8 mouse cellular contexts compared by ENCODE assay signal in the genomic region with DNA sequence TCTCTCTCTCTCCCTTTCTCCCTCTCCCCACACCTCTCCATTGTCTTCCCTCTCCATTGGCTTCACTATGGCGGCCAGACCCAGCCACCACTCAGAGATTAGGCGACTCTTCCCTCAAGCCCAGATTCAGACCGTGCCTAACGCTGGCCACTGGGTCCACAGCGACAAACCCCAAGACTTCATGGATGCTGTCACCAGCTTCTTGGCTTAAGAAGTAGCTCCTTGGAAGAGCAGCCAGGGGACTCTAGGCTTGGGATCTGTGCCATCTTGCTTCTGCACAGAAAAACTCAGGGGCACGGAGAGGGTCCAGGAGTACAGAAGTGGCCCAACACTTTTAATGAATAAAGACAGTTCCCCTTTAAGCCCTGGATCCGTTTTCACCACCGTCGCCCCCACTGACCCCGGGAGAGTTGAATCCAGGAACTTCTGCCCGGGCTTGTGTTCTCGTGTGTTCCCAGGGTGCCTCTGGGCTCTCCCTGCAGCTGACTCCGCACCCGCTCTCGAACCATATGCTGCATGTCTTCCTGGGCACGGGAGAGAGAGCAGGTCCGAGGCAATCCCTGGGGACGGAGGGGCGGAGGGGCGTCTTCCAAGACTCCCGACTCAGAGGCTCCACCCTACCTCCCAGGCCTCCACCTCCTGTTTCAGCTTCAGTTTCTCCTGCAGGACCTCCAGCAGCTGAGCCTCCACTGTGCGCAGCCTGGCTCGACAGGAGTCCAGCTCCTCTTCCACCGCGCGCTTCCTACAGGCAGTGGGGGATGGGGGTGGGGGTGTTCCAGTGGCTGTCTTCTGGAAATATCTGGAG. TPM values are rescaled to one million over a fixed set of nuclear protein-coding genes. Genes with fewer than 3 reads are reported as not detected.
DNase-seq lines count a peak whose midpoint lies in the region; ATAC-seq lines count a peak whose summit lies in the region.

No protein-coding gene starts in this region.

- H3K4me3 ChIP-seq in limb, embryonic 15.5 days, result peak overlapping the region; percentile 13
- peak overlapping the region; percentile 29 for H3K4me3 ChIP-seq in stomach, embryonic 16.5 days (replicated peaks; ENCODE audit: low read length)

- H3K9ac ChIP-seq in limb, embryonic 15.5 days, result no peak overlapping the region
- peak overlapping the region; percentile 60 for H3K9ac ChIP-seq in stomach, embryonic 16.5 days (ENCODE audit: low read length)

- peak overlapping the region; percentile 31 for H3K4me2 ChIP-seq in limb, embryonic 15.5 days
- H3K4me2 ChIP-seq in stomach, embryonic 16.5 days (ENCODE audit: low read depth, low read length), result peak overlapping the region; percentile 45

- H3K27ac ChIP-seq in limb, embryonic 15.5 days, result peak overlapping the region; percentile 22; the same call in 1 of the 2 replicates
- H3K27ac ChIP-seq in stomach, embryonic 16.5 days (ENCODE audit: low read length), result peak overlapping the region; percentile 57

- H3K9me3 ChIP-seq in limb, embryonic 15.5 days, result no peaks in the 10 kb centered on the region
- H3K9me3 ChIP-seq in stomach, embryonic 16.5 days (replicated peaks; ENCODE audit: control insufficient read depth, low read length), result no peaks in the 10 kb centered on the region

- no peaks in the 10 kb centered on the region for H3K36me3 ChIP-seq in limb, embryonic 15.5 days
- H3K36me3 ChIP-seq in stomach, embryonic 16.5 days (ENCODE audit: control insufficient read depth, insufficient read depth, low read length), result 0 out of 2 replicates have a peak, but pooled peaks cover 3% of the 10 kb centered on the region

- no peaks in the 10 kb centered on the region for H3K27me3 ChIP-seq in limb, embryonic 15.5 days
- H3K27me3 ChIP-seq in stomach, embryonic 16.5 days (ENCODE audit: control insufficient read depth, insufficient read depth, low read length), result no peaks in the 10 kb centered on the region

- WGBS in limb, embryonic 15.5 days, result 28% methylated on average over 26 of the region's 26 CpGs
- 37% methylated on average over 26 of the region's 26 CpGs for WGBS in stomach, embryonic 16.5 days

- no peak for ATAC-seq in CD4-positive, CD25-positive, alpha-beta regulatory T cell, adult 4 months
- no peak for ATAC-seq in limb, embryonic 15.5 days (ENCODE audit: insufficient number of reproducible peaks, low FRiP score, low TSS enrichment, low read depth)
- no peak for ATAC-seq in stomach, embryonic 16.5 days (ENCODE audit: insufficient read depth, low FRiP score)

- peaks cover 43% of the 10 kb centered on the region for H3K4me1 ChIP-seq in limb, embryonic 15.5 days
- H3K4me1 ChIP-seq in stomach, embryonic 16.5 days (ENCODE audit: control insufficient read depth, insufficient read depth, low read length), result peaks cover 35% of the 10 kb centered on the region

- peak; percentile 18 for DNase-seq in CD4-positive, CD25-positive, alpha-beta regulatory T cell, adult 2 months (ENCODE audit: low read depth, low spot score)
- DNase-seq in testis, postnatal 10 days (ENCODE audit: low spot score), result peak; percentile 56
- no peak for DNase-seq in testis, postnatal 14 days (ENCODE audit: low spot score)
- DNase-seq in right cerebral cortex, adult 2 months (ENCODE audit: low spot score in 2 of 2), result no peak
- DNase-seq in adrenal gland, adult 2 months, result no peak

RNA-seq across cellular contexts. Expression of a gene that starts 3.1 kb away (rescaled TPM):
- polyA plus RNA-seq in CD4-positive, CD25-positive, alpha-beta regulatory T cell, adult 4 months (2017; shearing (Covaris generic)), result 10 to 100 TPM; 64.3 to 80.5 TPM
- 66.1 and 68.2 TPM in 2 replicates for polyA plus RNA-seq in limb, embryonic 15.5 days (2015; fragmentation: Nextera tagmentation; extraction: Ambion mirVana)
- polyA plus RNA-seq in stomach, embryonic 16.5 days (2015; fragmentation: Nextera tagmentation; extraction: Ambion mirVana), result 70.7 and 73.9 TPM in 2 replicates
- total RNA-seq in adrenal gland, adult 2 months (2021), result 10 to 100 TPM; 51.7 to 52.4 TPM
- polyA plus RNA-seq in adrenal gland, adult 2 months (2012; rRNA removed), result 90.8 and 100.0 TPM in 2 replicates

RNA-seq across cellular contexts. Expression of a gene that starts 11.3 kb away (rescaled TPM):
- polyA plus RNA-seq in CD4-positive, CD25-positive, alpha-beta regulatory T cell, adult 4 months (2017; shearing (Covaris generic)), result 10 to 100 TPM; 15.4 to 27.0 TPM
- 9.9 and 11.3 TPM in 2 replicates for polyA plus RNA-seq in limb, embryonic 15.5 days (2015; fragmentation: Nextera tagmentation; extraction: Ambion mirVana)
- polyA plus RNA-seq in stomach, embryonic 16.5 days (2015; fragmentation: Nextera tagmentation; extraction: Ambion mirVana), result 12.5 and 14.0 TPM in 2 replicates
- total RNA-seq in adrenal gland, adult 2 months (2021), result 1 to 10 TPM; 5.9 to 7.5 TPM
- 23.2 and 31.8 TPM in 2 replicates for polyA plus RNA-seq in adrenal gland, adult 2 months (2012; rRNA removed)

RNA-seq across cellular contexts. Expression of a gene that starts 26.0 kb away (rescaled TPM):
- not detected for polyA plus RNA-seq in CD4-positive, CD25-positive, alpha-beta regulatory T cell, adult 4 months (2017; shearing (Covaris generic))
- polyA plus RNA-seq in limb, embryonic 15.5 days (2015; fragmentation: Nextera tagmentation; extraction: Ambion mirVana), result 26.0 and 27.2 TPM in 2 replicates
- 83.9 and 89.2 TPM in 2 replicates for polyA plus RNA-seq in stomach, embryonic 16.5 days (2015; fragmentation: Nextera tagmentation; extraction: Ambion mirVana)
- under 1 TPM; 0.62 to 0.75 TPM for total RNA-seq in adrenal gland, adult 2 months (2021)
- polyA plus RNA-seq in adrenal gland, adult 2 months (2012; rRNA removed), result 2.9 and 3.7 TPM in 2 replicates

RNA-seq across cellular contexts. Expression of a gene that starts 52.0 kb away (rescaled TPM):
- polyA plus RNA-seq in CD4-positive, CD25-positive, alpha-beta regulatory T cell, adult 4 months (2017; shearing (Covaris generic)), result 10 to 100 TPM; 23.4 to 36.6 TPM
- 31.2 and 33.3 TPM in 2 replicates for polyA plus RNA-seq in limb, embryonic 15.5 days (2015; fragmentation: Nextera tagmentation; extraction: Ambion mirVana)
- polyA plus RNA-seq in stomach, embryonic 16.5 days (2015; fragmentation: Nextera tagmentation; extraction: Ambion mirVana), result 32.6 and 33.3 TPM in 2 replicates
- 10 to 100 TPM; 30.7 to 43.3 TPM for total RNA-seq in adrenal gland, adult 2 months (2021)
- 85.4 and 105 TPM in 2 replicates for polyA plus RNA-seq in adrenal gland, adult 2 months (2012; rRNA removed)

RNA-seq across cellular contexts. Expression of a gene that starts 52.7 kb away (rescaled TPM):
- polyA plus RNA-seq in CD4-positive, CD25-positive, alpha-beta regulatory T cell, adult 4 months (2017; shearing (Covaris generic)), result 100 to 1,000 TPM in 1 of 2 experiments, 10 to 100 TPM in 1; 60.8 to 103 TPM
- 108 and 109 TPM in 2 replicates for polyA plus RNA-seq in limb, embryonic 15.5 days (2015; fragmentation: Nextera tagmentation; extraction: Ambion mirVana)
- 94.8 and 105 TPM in 2 replicates for polyA plus RNA-seq in stomach, embryonic 16.5 days (2015; fragmentation: Nextera tagmentation; extraction: Ambion mirVana)
- total RNA-seq in adrenal gland, adult 2 months (2021), result 10 to 100 TPM; 46.3 to 62.4 TPM
- polyA plus RNA-seq in adrenal gland, adult 2 months (2012; rRNA removed), result 62.8 and 65.6 TPM in 2 replicates

Comparison
In these comparisons a context has a peak if more than half of its experiments do, and no peak if none do; other contexts are left out.
1. DNase-seq: peak in CD4-positive, CD25-positive, alpha-beta regulatory T cell, adult 2 months (single experiment) and testis, postnatal 10 days (single experiment); none in testis, postnatal 14 days (single experiment), right cerebral cortex, adult 2 months (0 of 2) and adrenal gland, adult 2 months (single experiment).